Comparison of ENCODE assay signal across 8 mouse cellular contexts in the genomic region with DNA sequence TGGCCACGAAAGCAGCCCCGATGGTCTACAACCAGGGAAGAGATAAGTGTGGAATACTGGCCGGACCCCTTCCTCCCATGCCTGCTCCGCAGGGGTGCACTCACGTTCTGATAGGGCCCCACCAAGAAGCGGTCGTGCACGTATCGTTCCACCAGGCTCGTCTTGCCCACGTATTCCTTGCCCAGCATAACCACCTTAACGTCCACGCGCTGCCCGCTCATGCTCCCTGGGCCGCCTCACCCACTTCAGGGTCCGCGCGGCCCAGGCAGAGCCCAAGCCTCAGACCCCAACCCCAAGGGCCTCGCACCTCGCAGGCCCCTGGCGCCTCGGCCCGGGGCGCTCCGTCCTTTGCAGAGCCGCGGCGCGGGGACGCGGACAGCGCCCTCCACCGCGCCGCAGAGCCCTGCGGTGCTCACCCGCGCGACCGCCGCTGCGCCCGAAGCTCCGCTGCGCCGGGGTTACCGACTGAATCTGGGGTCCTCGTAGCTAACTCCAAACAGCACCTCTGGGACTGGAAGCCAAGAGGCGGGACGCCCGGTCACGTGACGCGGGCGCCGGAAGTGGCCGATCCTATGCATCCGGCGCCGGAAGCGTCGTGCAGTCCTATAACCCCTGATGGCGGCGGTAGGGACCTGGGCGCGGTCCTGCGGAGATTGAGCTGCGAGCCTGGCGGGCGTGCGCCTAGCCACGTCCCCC. TPM values are rescaled to one million over a fixed set of nuclear protein-coding genes. Genes with fewer than 3 reads are reported as not detected.
DNase-seq lines count a peak whose midpoint lies in the region; ATAC-seq lines count a peak whose summit lies in the region.

A gene (minus strand): TSS at position 513 of the 696 bp plus-strand sequence.

- no peaks in the 10 kb centered on the region for H3K9me3 ChIP-seq in embryonic facial prominence, embryonic 12.5 days
- H3K9me3 ChIP-seq in limb, embryonic 13.5 days = no peaks in the 10 kb centered on the region
- no peaks in the 10 kb centered on the region for H3K9me3 ChIP-seq in midbrain, embryonic 15.5 days

- H3K4me3 ChIP-seq in embryonic facial prominence, embryonic 12.5 days = peak within 1 kb of the TSS; percentile 96
- peak within 1 kb of the TSS; percentile 96 for H3K4me3 ChIP-seq in limb, embryonic 13.5 days
- peak within 1 kb of the TSS; percentile 95 for H3K4me3 ChIP-seq in midbrain, embryonic 15.5 days

- H3K4me2 ChIP-seq in embryonic facial prominence, embryonic 12.5 days (replicated peaks) = peak within 1 kb of the TSS; percentile 89
- H3K4me2 ChIP-seq in limb, embryonic 13.5 days (replicated peaks) = peak within 1 kb of the TSS; percentile 88
- H3K4me2 ChIP-seq in midbrain, embryonic 15.5 days = peak within 1 kb of the TSS; percentile 98

- peak within 1 kb of the TSS; percentile 76 for H3K27ac ChIP-seq in embryonic facial prominence, embryonic 12.5 days
- peak within 1 kb of the TSS; percentile 81 for H3K27ac ChIP-seq in limb, embryonic 13.5 days
- H3K27ac ChIP-seq in midbrain, embryonic 15.5 days = peak within 1 kb of the TSS; percentile 78

- peak; percentile 91 for DNase-seq in 3134 (ENCODE audit: extremely low read depth, insufficient read length, low spot score)
- DNase-seq in adrenal gland, postnatal 25 days = peak; percentile 89
- peak; percentile 99 for DNase-seq in heart, adult 11 months
- DNase-seq in kidney, adult 18-20 months = peak; percentile 90
- DNase-seq in spleen, adult 18-20 months = peak; percentile 79 to 83

- under 1% methylated on average over 72 of the region's 73 CpGs for WGBS in embryonic facial prominence, embryonic 12.5 days
- WGBS in limb, embryonic 13.5 days = under 1% methylated on average over 73 of the region's 73 CpGs
- WGBS in midbrain, embryonic 15.5 days = under 1% methylated on average over 68 of the region's 73 CpGs

- ATAC-seq in embryonic facial prominence, embryonic 12.5 days (ENCODE audit: insufficient number of reproducible peaks, insufficient read depth, low FRiP score, low TSS enrichment) = peak; percentile 83
- ATAC-seq in limb, embryonic 13.5 days (ENCODE audit: low FRiP score, low read depth) = peak; percentile 91
- ATAC-seq in midbrain, embryonic 15.5 days (replicated peaks) = peak; percentile 92

- peak within 1 kb of the TSS; percentile 93 for H3K9ac ChIP-seq in embryonic facial prominence, embryonic 12.5 days
- H3K9ac ChIP-seq in limb, embryonic 13.5 days = peak within 1 kb of the TSS; percentile 97
- peak within 1 kb of the TSS; percentile 98 for H3K9ac ChIP-seq in midbrain, embryonic 15.5 days

- peaks cover 19% of the 10 kb centered on the region for H3K4me1 ChIP-seq in embryonic facial prominence, embryonic 12.5 days
- peaks cover 32% of the 10 kb centered on the region for H3K4me1 ChIP-seq in limb, embryonic 13.5 days
- H3K4me1 ChIP-seq in midbrain, embryonic 15.5 days = peaks cover 31% of the 10 kb centered on the region

- H3K36me3 ChIP-seq in embryonic facial prominence, embryonic 12.5 days = peaks cover 68% of the 10 kb centered on the region
- H3K36me3 ChIP-seq in limb, embryonic 13.5 days = peaks cover 74% of the 10 kb centered on the region
- H3K36me3 ChIP-seq in midbrain, embryonic 15.5 days (replicated peaks) = peaks cover 31% of the 10 kb centered on the region

- H3K27me3 ChIP-seq in embryonic facial prominence, embryonic 12.5 days = no peaks in the 10 kb centered on the region
- no peaks in the 10 kb centered on the region for H3K27me3 ChIP-seq in limb, embryonic 13.5 days
- H3K27me3 ChIP-seq in midbrain, embryonic 15.5 days (replicated peaks) = no peaks in the 10 kb centered on the region

RNA-seq across cellular contexts. Expression of the gene that starts here (rescaled TPM):
- 58.0 and 87.0 TPM in 2 replicates for total RNA-seq in adrenal gland, postnatal 25 days (2021)
- polyA plus RNA-seq in embryonic facial prominence, embryonic 12.5 days (2016; fragmentation: Nextera tagmentation; extraction: Ambion mirVana) = 108 and 118 TPM in 2 replicates
- polyA plus RNA-seq in limb, embryonic 13.5 days (2015; fragmentation: Nextera tagmentation; extraction: Ambion mirVana) = 104 and 109 TPM in 2 replicates
- polyA plus RNA-seq in midbrain, embryonic 15.5 days (2015; fragmentation: Nextera tagmentation; extraction: Ambion mirVana) = 104 and 105 TPM in 2 replicates

Comparison
In these comparisons a context has a peak if more than half of its experiments do, and no peak if none do; other contexts are left out.
1. Peak in every context shown above with its lines: DNase-seq, ATAC-seq, H3K4me3 ChIP-seq and H3K27ac ChIP-seq.